10 mouse cellular contexts compared by ENCODE assay signal in genomic region chr6:91750976-91751375, GRCm38 (mm10).
DNase-seq lines count a peak whose midpoint lies in the region; TF ChIP-seq lines count a peak whose summit lies in the region.
"Had no signal": no experiment of that assay in that cellular context is flagged by ENCODE, and none has a peak within 500 bp of the region (broad histone marks: within the 10 kb centered on the region; RNA-seq: fewer than 3 reads in every experiment).

No protein-coding gene starts in this region.

- no peak for TF ChIP-seq POLR2A in MEL (IDR thresholded peaks at IDR 0.05; ENCODE audit: control insufficient read depth in 1 of 2, insufficient read depth in 1 of 2, low read depth in 1 of 2, low read length in 2 of 2, poor library complexity in 1 of 2)

- peak; percentile 34 to 51 for DNase-seq in cerebellum, postnatal 14 days
- no peak for DNase-seq in cerebellum, adult 8-10 months
- no peak for DNase-seq in layer of hippocampus, adult 2 months (ENCODE audit: low spot score in 2 of 2)
- no peak for DNase-seq in layer of hippocampus, adult 9-11 months
- peak; percentile 30 for DNase-seq in MEL (ENCODE audit: low read depth, low spot score)
- DNase-seq in lung, postnatal 10 days: peak; percentile 39
- no peak for DNase-seq in c-Kit-positive CD71-positive TER-119-positive erythroid progenitor cells, embryonic 14.5 days (ENCODE audit: low spot score)
- DNase-seq in spleen, postnatal 14 days (ENCODE audit: low spot score in 2 of 2): no peak

- H3K9me3 ChIP-seq in MEL (replicated peaks; ENCODE audit: insufficient read depth, low read length): no peaks in the 10 kb centered on the region
- H3K9me3 ChIP-seq: G1E had no signal

- no peaks in the 10 kb centered on the region for H3K4me1 ChIP-seq in MEL (ENCODE audit: control insufficient read depth in 1 of 2, insufficient read depth in 2 of 2, low read length in 2 of 2)
- H3K4me1 ChIP-seq: neural tube, embryonic 12.5 days had no signal

- no peaks in the 10 kb centered on the region; a peak in 1 of 4 replicates for H3K36me3 ChIP-seq in MEL (ENCODE audit: control insufficient read depth in 1 of 2, insufficient read depth in 2 of 2, low read length in 2 of 2)
- H3K36me3 ChIP-seq: G1E had no signal

- no peak overlapping the region for H3K9ac ChIP-seq in MEL (ENCODE audit: control insufficient read depth, low read depth, low read length, poor library complexity, severe bottlenecking)
- H3K9ac ChIP-seq: neural tube, embryonic 12.5 days had no signal

- peak overlapping the region; percentile 23; the same call in 1 of the 2 replicates for H3K27ac ChIP-seq in layer of hippocampus, adult 2 months
- no peak overlapping the region for H3K27ac ChIP-seq in MEL (ENCODE audit: control insufficient read depth, low read depth, low read length)
- H3K27ac ChIP-seq: neural tube, embryonic 12.5 days had no signal

- peak; percentile 43 for TF ChIP-seq RAD21 in MEL (IDR thresholded peaks at IDR 0.05; ENCODE audit: low read depth, low read length)

- TF ChIP-seq CTCF in layer of hippocampus, adult 2 months (conservative IDR thresholded peaks at IDR 0.05): peak; percentile 75
- TF ChIP-seq CTCF in MEL (IDR thresholded peaks at IDR 0.05 in 2 of 3, conservative IDR thresholded peaks at IDR 0.05 in 1 of 3; ENCODE audit: control insufficient read depth in 1 of 3, insufficient read depth in 1 of 3, low read depth in 2 of 3, low read length in 3 of 3, poor library complexity in 1 of 3, severe bottlenecking in 1 of 3): peak; percentile 42 to 55 (median 46)

- H3K4me3 ChIP-seq in layer of hippocampus, adult 2 months: no peak overlapping the region
- no peak overlapping the region for H3K4me3 ChIP-seq in MEL (ENCODE audit: control insufficient read depth in 1 of 2, insufficient read depth in 1 of 2, low read depth in 2 of 2, low read length in 2 of 2)
- H3K4me3 ChIP-seq: neural tube, embryonic 12.5 days had no signal

- H3K79me2 ChIP-seq in MEL (ENCODE audit: control insufficient read depth, insufficient read depth, low read length, poor library complexity): no peaks in the 10 kb centered on the region

- no peaks in the 10 kb centered on the region for H3K27me3 ChIP-seq in MEL (ENCODE audit: control insufficient read depth in 1 of 2, insufficient read depth in 2 of 2, low read length in 2 of 2)
- H3K27me3 ChIP-seq: neural tube, embryonic 12.5 days had no signal

- no peak for TF ChIP-seq EP300 in MEL (IDR thresholded peaks at IDR 0.05; ENCODE audit: low read depth in 1 of 2, low read length in 2 of 2)

TF ChIP-seq in MEL, 35 proteins besides CTCF, POLR2A, EP300 and RAD21:
- no peak for TF ChIP-seq ZMIZ1 (IDR thresholded peaks at IDR 0.05; ENCODE audit: low read depth, low read length)
- TF ChIP-seq NRF1 (IDR thresholded peaks at IDR 0.05; ENCODE audit: insufficient read depth, low read depth, low read length, poor library complexity, severe bottlenecking): no peak
- no peak for TF ChIP-seq JUND (IDR thresholded peaks at IDR 0.05; ENCODE audit: low read depth, low read length)
- TF ChIP-seq SIN3A (IDR thresholded peaks at IDR 0.05; ENCODE audit: low read length): no peak
- TF ChIP-seq UBTF (IDR thresholded peaks at IDR 0.05; ENCODE audit: borderline replicate concordance, insufficient read depth, low read depth, low read length): no peak
- no peak for TF ChIP-seq NELFE (IDR thresholded peaks at IDR 0.05; ENCODE audit: low read depth, low read length)
- TF ChIP-seq CHD2 (IDR thresholded peaks at IDR 0.05; ENCODE audit: low read length): no peak
- TF ChIP-seq ZC3H11A (IDR thresholded peaks at IDR 0.05; ENCODE audit: low read depth, low read length): peak; percentile 31; the same call in 1 of the 2 replicates
- TF ChIP-seq USF1 (IDR thresholded peaks at IDR 0.05; ENCODE audit: low read depth, low read length): no peak
- TF ChIP-seq BHLHE40 (IDR thresholded peaks at IDR 0.05; ENCODE audit: borderline replicate concordance, low read depth, low read length): no peak
- TF ChIP-seq POLR2AphosphoS2 (IDR thresholded peaks at IDR 0.05; ENCODE audit: low read length): no peak
- peak; percentile 54 for TF ChIP-seq SMC3 (IDR thresholded peaks at IDR 0.05; ENCODE audit: low read depth, low read length)
- no peak for TF ChIP-seq MYC (IDR thresholded peaks at IDR 0.05; ENCODE audit: low read depth, low read length)
TF ChIP-seq in MEL: peak in this region for 2.

Comparison
In these comparisons a context has a peak if more than half of its experiments do, and no peak if none do; other contexts are left out.
1. DNase-seq: peak in cerebellum, postnatal 14 days (2 of 2), MEL (single experiment) and lung, postnatal 10 days (single experiment); none in cerebellum, adult 8-10 months (single experiment), layer of hippocampus, adult 2 months (0 of 2), layer of hippocampus, adult 9-11 months (single experiment), c-Kit-positive CD71-positive TER-119-positive erythroid progenitor cells, embryonic 14.5 days (single experiment) and spleen, postnatal 14 days (0 of 2).